15 mouse cellular contexts compared by ENCODE assay signal in genomic region chr4:95915628-95916579, GRCm38 (mm10). TPM values are rescaled to one million over a fixed set of nuclear protein-coding genes. Genes with fewer than 3 reads are reported as not detected.
DNase-seq lines count a peak whose midpoint lies in the region; ATAC-seq lines count a peak whose summit lies in the region.
"Had no signal": no experiment of that assay in that cellular context is flagged by ENCODE, and none has a peak within 500 bp of the region (broad histone marks: within the 10 kb centered on the region; RNA-seq: fewer than 3 reads in every experiment).

No protein-coding gene starts in this region.

- 0 out of 2 replicates have a peak overlapping the region, but pooled peaks have one; percentile 39 for H3K27ac ChIP-seq in neural tube, embryonic 11.5 days (ENCODE audit: low read depth, low read length)
- no peak overlapping the region for H3K27ac ChIP-seq in forebrain, embryonic 14.5 days (ENCODE audit: low read depth, low read length)
- H3K27ac ChIP-seq in intestine, embryonic 16.5 days (ENCODE audit: low read length): no peak overlapping the region
- H3K27ac ChIP-seq: heart, embryonic 15.5 days; limb, embryonic 13.5 days had no signal

- no peaks in the 10 kb centered on the region; the same call in 1 of the 2 replicates for H3K4me1 ChIP-seq in neural tube, embryonic 11.5 days (ENCODE audit: control insufficient read depth, insufficient read depth, low read length)
- H3K4me1 ChIP-seq in forebrain, embryonic 14.5 days (ENCODE audit: control insufficient read depth, insufficient read depth, low read length): no peaks in the 10 kb centered on the region
- no peaks in the 10 kb centered on the region for H3K4me1 ChIP-seq in intestine, embryonic 16.5 days (ENCODE audit: control insufficient read depth, insufficient read depth, low read length)
- H3K4me1 ChIP-seq: heart, embryonic 15.5 days had no signal

- H3K4me2 ChIP-seq in neural tube, embryonic 11.5 days (ENCODE audit: low read depth): no peak overlapping the region
- H3K4me2 ChIP-seq in forebrain, embryonic 14.5 days (ENCODE audit: low read length): no peak overlapping the region
- no peak overlapping the region for H3K4me2 ChIP-seq in intestine, embryonic 16.5 days (ENCODE audit: low read depth, low read length)
- H3K4me2 ChIP-seq: heart, embryonic 15.5 days; limb, embryonic 13.5 days had no signal

- no peaks in the 10 kb centered on the region for H3K36me3 ChIP-seq in neural tube, embryonic 11.5 days (ENCODE audit: control insufficient read depth, insufficient read depth, low read length)
- H3K36me3 ChIP-seq in forebrain, embryonic 14.5 days (ENCODE audit: control insufficient read depth, insufficient read depth, low read length): no peaks in the 10 kb centered on the region
- no peaks in the 10 kb centered on the region for H3K36me3 ChIP-seq in intestine, embryonic 16.5 days (ENCODE audit: control insufficient read depth, insufficient read depth, low read length)
- H3K36me3 ChIP-seq: heart, embryonic 15.5 days; limb, embryonic 13.5 days had no signal

- no peak for DNase-seq in neural tube, embryonic 11.5 days (ENCODE audit: low spot score)
- DNase-seq in neural tube, embryonic 10.5 days (ENCODE audit: extremely low spot score, low spot score): no peak
- no peak for DNase-seq in forebrain, embryonic 14.5 days (ENCODE audit: low spot score)
- peak; percentile 17 for DNase-seq in testis, postnatal 14 days (ENCODE audit: low spot score)
- no peak for DNase-seq in frontal cortex, postnatal 36 days (ENCODE audit: low spot score in 2 of 2)
- DNase-seq in left cerebral cortex, postnatal 14 days (ENCODE audit: low spot score in 2 of 2): no peak
- no peak for DNase-seq in frontal cortex, adult 2 months (ENCODE audit: extremely low spot score in 1 of 2, low spot score in 1 of 2)
- DNase-seq: cerebellum, postnatal 36 days; kidney, adult 8-10 months; lung, adult 2 months; thymus, postnatal 25 days had no signal

- no peak overlapping the region for H3K4me3 ChIP-seq in neural tube, embryonic 11.5 days (ENCODE audit: low read depth, low read length)
- H3K4me3 ChIP-seq in forebrain, embryonic 14.5 days (ENCODE audit: low read depth, low read length): no peak overlapping the region
- no peak overlapping the region for H3K4me3 ChIP-seq in intestine, embryonic 16.5 days (ENCODE audit: low read length)
- H3K4me3 ChIP-seq: heart, embryonic 15.5 days; limb, embryonic 13.5 days had no signal

- H3K9ac ChIP-seq in neural tube, embryonic 11.5 days (ENCODE audit: low read length): no peak overlapping the region
- no peak overlapping the region for H3K9ac ChIP-seq in forebrain, embryonic 14.5 days (ENCODE audit: low read length)
- H3K9ac ChIP-seq in intestine, embryonic 16.5 days (ENCODE audit: low read depth, low read length): no peak overlapping the region
- H3K9ac ChIP-seq: heart, embryonic 15.5 days; limb, embryonic 13.5 days had no signal

- ATAC-seq in neural tube, embryonic 11.5 days (ENCODE audit: insufficient read depth, low FRiP score, low TSS enrichment): peak; percentile 52
- ATAC-seq in forebrain, embryonic 14.5 days: peak; percentile 74
- peak; percentile 48; the same call in 1 of the 2 replicates for ATAC-seq in intestine, embryonic 16.5 days

- intact Hi-C loops in left cerebral cortex, postnatal 14 days (cut with DNase I): no loop called here

- no peaks in the 10 kb centered on the region for H3K27me3 ChIP-seq in neural tube, embryonic 11.5 days (ENCODE audit: control insufficient read depth, insufficient read depth, low read length)
- no peaks in the 10 kb centered on the region for H3K27me3 ChIP-seq in forebrain, embryonic 14.5 days (replicated peaks; ENCODE audit: control insufficient read depth, insufficient read depth, low read length)
- no peaks in the 10 kb centered on the region for H3K27me3 ChIP-seq in intestine, embryonic 16.5 days (replicated peaks; ENCODE audit: control insufficient read depth, insufficient read depth, low read length)
- H3K27me3 ChIP-seq: CH12.LX; heart, embryonic 15.5 days; limb, embryonic 13.5 days had no signal

- 50% methylated on average over 8 of the region's 8 CpGs for WGBS in neural tube, embryonic 11.5 days
- 38% methylated on average over 8 of the region's 8 CpGs for WGBS in forebrain, embryonic 14.5 days
- 69% methylated on average over 8 of the region's 8 CpGs for WGBS in intestine, embryonic 16.5 days

- H3K9me3 ChIP-seq in neural tube, embryonic 11.5 days (ENCODE audit: control insufficient read depth, low read length): no peaks in the 10 kb centered on the region
- H3K9me3 ChIP-seq in forebrain, embryonic 14.5 days (replicated peaks; ENCODE audit: control insufficient read depth, low read length): no peaks in the 10 kb centered on the region
- H3K9me3 ChIP-seq in intestine, embryonic 16.5 days (ENCODE audit: control insufficient read depth, low read length): no peaks in the 10 kb centered on the region
- H3K9me3 ChIP-seq: heart, embryonic 15.5 days; limb, embryonic 13.5 days had no signal

RNA-seq across cellular contexts. Expression of gene Hook1, which starts 51.1 kb away (rescaled TPM):
- polyA plus RNA-seq in neural tube, embryonic 11.5 days (2014; fragmentation: Nextera tagmentation; extraction: Ambion mirVana): 24.3 and 31.1 TPM in 2 replicates
- polyA plus RNA-seq in forebrain, embryonic 14.5 days (2014; fragmentation: Nextera tagmentation; extraction: Ambion mirVana): 44.4 and 54.0 TPM in 2 replicates
- 31.1 and 34.9 TPM in 2 replicates for polyA plus RNA-seq in intestine, embryonic 16.5 days (2015; fragmentation: Nextera tagmentation; extraction: Ambion mirVana)
- total RNA-seq in left cerebral cortex, postnatal 14 days (2021): 10 to 100 TPM; 59.4 to 67.4 TPM
- 50.6 and 70.6 TPM in 2 replicates for polyA plus RNA-seq in frontal cortex, adult 2 months (2012; rRNA removed)
